Mouse (Mus musculus): ENCODE results near the gene Pknox1.

DNA sequence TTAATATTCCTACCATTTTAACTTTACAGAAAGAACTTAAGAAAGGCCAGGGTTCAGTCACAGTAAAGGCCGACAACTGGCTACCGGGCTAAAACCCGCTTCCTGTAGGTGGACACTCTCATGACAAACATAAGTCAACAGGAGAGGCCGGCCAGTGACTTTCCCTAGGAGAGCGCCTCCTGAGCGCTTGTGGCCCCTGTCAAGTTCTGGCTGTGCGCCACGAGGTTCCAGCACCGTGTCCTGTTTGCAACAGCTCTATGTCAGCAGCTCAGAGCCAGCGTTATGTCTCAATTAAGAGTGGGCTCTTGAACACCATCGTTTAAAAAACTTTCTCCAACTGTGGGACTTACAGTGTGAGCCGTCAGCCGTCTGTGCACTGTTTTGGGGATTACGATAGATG, 87.6 kb downstream of the Pknox1 start:
- TF ChIP-seq CTCF (IDR thresholded peaks at IDR 0.05; ENCODE audit: low read depth, low read length) (no peak), TAL1 (conservative IDR thresholded peaks at IDR 0.05; ENCODE audit: low read depth, low read length) (no peak), GATA1 (IDR thresholded peaks at IDR 0.05; ENCODE audit: borderline replicate concordance, low read length) (no peak), GATA2 (IDR thresholded peaks at IDR 0.05; ENCODE audit: borderline replicate concordance, low read depth, low read length) (no peak), POLR2AphosphoS5 (IDR thresholded peaks at IDR 0.05; ENCODE audit: insufficient replicate concordance, low read depth, low read length) (no peak)

All from G1E (cell line).